Mouse (Mus musculus): ENCODE results near the gene 4930563M21Rik. TPM values are rescaled to one million over a fixed set of nuclear protein-coding genes. Genes with fewer than 3 reads are reported as not detected.

4930563M21Rik gene
- polyA plus RNA-seq, 1 experiment from 2014 or later = not detected

DNA sequence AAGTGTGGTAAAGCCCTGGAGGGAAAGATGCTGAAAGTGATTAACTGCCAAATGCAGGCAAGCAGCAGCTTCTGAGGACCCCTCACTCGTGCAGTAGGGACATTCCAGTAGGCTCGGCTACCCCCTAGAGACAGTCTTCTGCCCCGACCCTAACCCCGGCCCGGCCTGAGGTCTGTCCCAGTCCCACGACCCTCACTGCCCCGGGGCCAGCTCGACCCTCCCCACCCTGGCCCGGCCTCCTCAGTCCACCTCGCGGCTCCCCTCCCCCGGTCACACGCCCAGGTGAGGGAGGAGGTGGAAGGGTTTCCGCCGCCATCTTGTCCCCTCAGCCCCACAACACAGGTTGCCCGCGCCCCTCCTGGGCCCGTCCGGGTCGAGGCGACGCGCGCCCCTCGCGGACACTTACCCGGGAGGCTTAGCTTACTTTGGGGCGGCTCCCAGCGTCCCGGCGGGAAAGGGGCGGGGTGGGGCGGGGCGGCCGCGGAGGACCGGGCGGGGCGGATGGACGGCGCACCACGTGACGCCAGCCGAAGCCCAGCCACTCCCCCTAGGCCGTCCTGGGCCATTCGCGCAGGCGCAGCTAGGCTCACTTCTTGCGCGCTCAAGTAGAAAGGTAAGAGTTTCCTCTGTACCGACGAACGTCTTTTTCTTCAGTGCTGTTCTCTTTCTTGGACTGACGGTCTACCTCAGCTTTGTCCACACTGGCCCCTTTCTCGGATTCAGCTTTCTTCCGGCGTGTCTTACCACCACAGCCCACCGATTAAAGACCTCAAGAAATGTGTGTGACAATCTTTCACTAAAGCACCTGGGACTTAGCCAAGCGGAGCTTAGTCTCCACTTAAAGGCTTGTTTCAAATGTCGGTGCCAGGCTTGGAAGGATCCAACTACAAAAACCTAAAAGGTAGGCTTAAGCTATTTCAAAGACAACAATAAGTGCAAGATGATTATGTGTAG is 72.4 kb downstream of the 4930563M21Rik start, which contains the start of gene Scaper:
Gene Scaper, minus strand, starts transcription at position 456 of the 954 bp plus-strand sequence.
- ATAC-seq (ENCODE audit: low FRiP score, low read depth) = peak; percentile 97
- Histone ChIP-seq H3K4me1 (replicated peaks) (peaks cover 23% of the 10 kb centered on the region), H3K27me3 (no peaks in the 10 kb centered on the region), H3K9ac (peak within 1 kb of the TSS; percentile 91), H3K36me3 (no peaks in the 10 kb centered on the region), H3K9me3 (no peaks in the 10 kb centered on the region), H3K27ac (replicated peaks) (peak within 1 kb of the TSS; percentile 93), H3K4me3 (peak within 1 kb of the TSS; percentile 85), H3K4me2 (peak within 1 kb of the TSS; percentile 84)
- WGBS = under 1% methylated on average over 59 of the region's 60 CpGs

DNA sequence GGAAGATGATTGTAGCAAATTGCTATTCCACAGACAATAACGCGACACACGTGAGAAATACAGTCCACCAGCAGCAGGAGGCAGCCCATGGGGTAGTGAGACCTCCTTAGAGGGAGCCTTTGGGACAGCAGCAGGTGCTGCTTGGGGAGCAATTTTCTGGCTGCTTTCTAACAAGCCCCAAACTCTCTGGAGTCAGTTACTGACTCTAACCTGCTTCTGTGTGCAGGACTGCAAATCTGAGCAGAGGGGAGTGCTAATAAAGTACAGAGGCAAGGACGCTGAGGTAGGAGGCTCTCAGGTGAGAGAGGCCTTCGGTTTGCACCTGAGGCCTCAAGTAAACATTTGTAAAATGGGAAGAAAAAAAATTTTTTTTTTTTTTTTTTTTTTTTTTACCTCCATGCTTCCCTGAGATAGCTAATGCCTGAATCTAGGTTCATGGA is 73.1 kb downstream of the 4930563M21Rik start:
- Histone ChIP-seq H3K4me3 (peak overlapping the region; percentile 85), H3K4me2 (peak overlapping the region; percentile 84), H3K27ac (replicated peaks) (peak overlapping the region; percentile 93), H3K9me3 (no peaks in the 10 kb centered on the region), H3K4me1 (replicated peaks) (peaks cover 23% of the 10 kb centered on the region), H3K27me3 (no peaks in the 10 kb centered on the region), H3K36me3 (no peaks in the 10 kb centered on the region), H3K9ac (peak overlapping the region; percentile 91)
- WGBS = 20% methylated on average over 5 of the region's 5 CpGs
- peak; percentile 29; the same call in 1 of the 2 replicates for ATAC-seq (ENCODE audit: low FRiP score, low read depth)

DNA sequence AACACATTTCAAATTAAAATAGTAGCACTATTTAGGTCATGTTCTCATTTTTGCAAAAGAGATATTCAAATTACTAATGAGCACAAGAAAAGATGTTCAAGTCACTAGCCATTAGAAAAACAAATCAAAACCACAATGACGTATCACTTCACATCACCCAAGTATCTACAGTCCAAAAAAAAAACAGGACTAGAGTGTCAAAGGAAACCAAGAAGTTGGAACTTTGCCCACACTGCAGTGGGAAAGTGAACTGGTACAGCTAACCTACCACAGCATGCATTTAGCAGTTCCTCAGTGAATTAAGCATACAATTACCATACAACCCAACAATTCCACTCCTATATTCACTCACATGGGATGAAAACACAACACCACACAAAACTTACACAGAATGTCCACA is 77.9 kb downstream of the 4930563M21Rik start:
- no peaks in the 10 kb centered on the region for H3K9me3 ChIP-seq
- 90% methylated on average over 1 of the region's 1 CpGs for WGBS
- H3K9ac ChIP-seq = no peak overlapping the region

DNA sequence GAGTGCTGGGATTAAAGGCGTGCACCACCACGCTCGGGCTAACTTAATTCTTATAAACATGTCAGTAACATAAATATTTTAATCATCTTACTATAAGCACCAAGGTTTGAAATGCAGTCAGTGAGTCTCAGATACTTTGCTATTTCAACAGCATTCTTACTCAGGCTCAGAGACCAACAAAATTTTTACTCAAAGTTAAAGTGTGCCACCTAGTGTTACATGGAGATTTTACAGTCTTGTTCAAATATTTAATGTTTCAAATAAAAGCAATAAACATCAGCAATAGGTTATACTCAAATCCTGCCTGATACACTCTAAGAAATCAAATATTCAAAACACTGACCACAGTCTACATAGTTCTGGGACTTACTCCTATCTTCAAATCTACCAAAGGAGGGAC is 91.8 kb downstream of the 4930563M21Rik start:
- 72% methylated on average over 3 of the region's 3 CpGs for WGBS
- ATAC-seq (ENCODE audit: low FRiP score, low read depth) = no peak

More for the DNA sequence above, 77.9 kb downstream of the 4930563M21Rik start:
- Histone ChIP-seq H3K36me3 (no peaks in the 10 kb centered on the region), H3K27me3 (no peaks in the 10 kb centered on the region), H3K4me1 (replicated peaks) (peaks cover 17% of the 10 kb centered on the region), H3K4me2 (no peak overlapping the region), H3K27ac (replicated peaks) (no peak overlapping the region), H3K4me3 (no peak overlapping the region)
- no peak for ATAC-seq (ENCODE audit: low FRiP score, low read depth)

DNA sequence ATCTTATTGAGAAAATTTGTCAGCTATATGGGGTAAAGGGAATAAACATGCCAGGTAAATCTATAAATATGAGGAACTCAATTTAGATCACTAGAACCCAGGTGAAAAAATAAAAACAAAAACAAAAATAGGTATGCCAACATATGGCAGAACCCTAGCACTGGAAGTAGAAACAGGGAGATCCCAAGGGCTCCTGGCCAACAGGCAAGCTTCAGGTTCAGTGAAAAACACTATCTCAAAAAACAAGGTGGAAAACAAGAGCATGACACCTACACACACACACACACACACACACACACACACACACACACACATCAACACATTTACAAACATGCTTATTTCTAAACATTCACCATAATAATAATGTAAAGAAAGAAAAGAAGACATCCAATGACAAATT is 93.6 kb downstream of the 4930563M21Rik start:
- no peak overlapping the region for H3K27ac ChIP-seq (replicated peaks)
- H3K9ac ChIP-seq = no peak overlapping the region
- no peak overlapping the region for H3K4me2 ChIP-seq
- H3K4me3 ChIP-seq = no peak overlapping the region
- no peaks in the 10 kb centered on the region for H3K9me3 ChIP-seq
- no peak for ATAC-seq (ENCODE audit: low FRiP score, low read depth)
- H3K36me3 ChIP-seq = peaks cover 2% of the 10 kb centered on the region; the same call in 1 of the 2 replicates
- H3K4me1 ChIP-seq (replicated peaks) = no peaks in the 10 kb centered on the region
- no peaks in the 10 kb centered on the region for H3K27me3 ChIP-seq

More for the DNA sequence above, 91.8 kb downstream of the 4930563M21Rik start:
- no peak overlapping the region for H3K4me2 ChIP-seq
- H3K4me3 ChIP-seq = no peak overlapping the region
- H3K4me1 ChIP-seq (replicated peaks) = no peaks in the 10 kb centered on the region
- H3K36me3 ChIP-seq = peaks cover 2% of the 10 kb centered on the region; the same call in 1 of the 2 replicates
- no peak overlapping the region for H3K27ac ChIP-seq (replicated peaks)
- no peaks in the 10 kb centered on the region for H3K9me3 ChIP-seq
- H3K27me3 ChIP-seq = no peaks in the 10 kb centered on the region
- H3K9ac ChIP-seq = no peak overlapping the region

Other genes starting within 250 kb of the 4930563M21Rik start
- gene Scaper, start 72.4 kb downstream of the 4930563M21Rik start, polyA plus RNA-seq (2015; fragmentation: Nextera tagmentation; extraction: Ambion mirVana) = 35.6 and 36.1 TPM in 2 replicates
- gene Rcn2, start 31.3 kb upstream of the 4930563M21Rik start, polyA plus RNA-seq (2015; fragmentation: Nextera tagmentation; extraction: Ambion mirVana) = 263 and 276 TPM in 2 replicates
- gene Pstpip1, start 79.4 kb upstream of the 4930563M21Rik start, polyA plus RNA-seq (2015; fragmentation: Nextera tagmentation; extraction: Ambion mirVana) = 0.87 and 1.2 TPM in 2 replicates
- gene Tspan3, start 154.9 kb upstream of the 4930563M21Rik start, polyA plus RNA-seq (2015; fragmentation: Nextera tagmentation; extraction: Ambion mirVana) = 598 and 606 TPM in 2 replicates

All from hindbrain, embryonic 15.5 days (tissue).